Mouse (Mus musculus) heart, adult 2 months (tissue): Measurements from ENCODE around the gene Chid1.

Experiments
- EP300 ChIP-seq: fragments of 200-500 bp; IDR thresholded peaks from 2 replicates; pipeline ENCODE4 v1.6.1; 2011; ENCODE audit warnings: low read depth, low read length, control low read depth; ENCODE audit not compliant: insufficient read depth
- POLR2A ChIP-seq: fragments of 200-500 bp; IDR thresholded peaks from 2 replicates; pipeline ENCODE4 v1.6.1; 2011; ENCODE audit warnings: mild to moderate bottlenecking, low read depth, low read length, control low read depth; ENCODE audit not compliant: insufficient read depth

GRCm38 (mm10) chr7:141476981-141477370, 62.7 kb downstream of the Chid1 start:
- TF ChIP-seq POLR2A (no peak), EP300 (no peak)
